8 mouse cellular contexts compared by ENCODE assay signal in genomic region chr15:79545921-79546399, GRCm38 (mm10). TPM values are rescaled to one million over a fixed set of nuclear protein-coding genes. Genes with fewer than 3 reads are reported as not detected.
DNase-seq lines count a peak whose midpoint lies in the region; ATAC-seq and TF ChIP-seq lines count a peak whose summit lies in the region.

No protein-coding gene starts in this region.

- H3K27me3 ChIP-seq in forebrain, postnatal 0 days (ENCODE audit: insufficient read depth, low read length): no peaks in the 10 kb centered on the region
- H3K27me3 ChIP-seq in hindbrain, embryonic 13.5 days: peaks cover 4% of the 10 kb centered on the region; the same call in 1 of the 2 replicates
- no peaks in the 10 kb centered on the region for H3K27me3 ChIP-seq in limb, embryonic 15.5 days
- peaks cover 6% of the 10 kb centered on the region; the same call in 1 of the 2 replicates for H3K27me3 ChIP-seq in midbrain, embryonic 13.5 days

- WGBS in forebrain, postnatal 0 days: 2% methylated on average over 52 of the region's 52 CpGs
- WGBS in hindbrain, embryonic 13.5 days: under 1% methylated on average over 50 of the region's 52 CpGs
- WGBS in limb, embryonic 15.5 days: under 1% methylated on average over 52 of the region's 52 CpGs
- WGBS in midbrain, embryonic 13.5 days: under 1% methylated on average over 52 of the region's 52 CpGs

- no peak for TF ChIP-seq CTCF in forebrain, postnatal 0 days (IDR thresholded peaks at IDR 0.05; ENCODE audit: low read depth)

- H3K4me3 ChIP-seq in ES-E14 (ENCODE audit: insufficient read depth in 1 of 2, low read depth in 1 of 2, low read length in 2 of 2, poor library complexity in 1 of 2, severe bottlenecking in 1 of 2): peak overlapping the region; percentile 32 to 92
- peak overlapping the region; percentile 77 for H3K4me3 ChIP-seq in forebrain, postnatal 0 days (ENCODE audit: low read depth, low read length)
- H3K4me3 ChIP-seq in hindbrain, embryonic 13.5 days: peak overlapping the region; percentile 89
- peak overlapping the region; percentile 87 for H3K4me3 ChIP-seq in limb, embryonic 15.5 days
- peak overlapping the region; percentile 94 for H3K4me3 ChIP-seq in midbrain, embryonic 13.5 days (replicated peaks)

- peaks cover 0 to 4% of the 10 kb centered on the region in 2 experiments; a peak in 1 of 4 replicates for H3K4me1 ChIP-seq in ES-E14 (ENCODE audit: control insufficient read depth in 2 of 2, insufficient read depth in 2 of 2, low read length in 2 of 2, poor library complexity in 1 of 2)
- H3K4me1 ChIP-seq in forebrain, postnatal 0 days (ENCODE audit: insufficient read depth): peaks cover 15% of the 10 kb centered on the region; the same call in 1 of the 2 replicates
- peaks cover 37% of the 10 kb centered on the region for H3K4me1 ChIP-seq in hindbrain, embryonic 13.5 days (replicated peaks)
- peaks cover 21% of the 10 kb centered on the region for H3K4me1 ChIP-seq in limb, embryonic 15.5 days
- peaks cover 35% of the 10 kb centered on the region for H3K4me1 ChIP-seq in midbrain, embryonic 13.5 days (replicated peaks)

- no peaks in the 10 kb centered on the region for H3K9me3 ChIP-seq in ES-E14 (ENCODE audit: control insufficient read depth, insufficient read depth, low read depth, low read length)
- no peaks in the 10 kb centered on the region for H3K9me3 ChIP-seq in forebrain, postnatal 0 days (ENCODE audit: low read length)
- H3K9me3 ChIP-seq in hindbrain, embryonic 13.5 days: no peaks in the 10 kb centered on the region
- H3K9me3 ChIP-seq in limb, embryonic 15.5 days: no peaks in the 10 kb centered on the region
- no peaks in the 10 kb centered on the region for H3K9me3 ChIP-seq in midbrain, embryonic 13.5 days

- in situ Hi-C loops in ES-E14 (cut with MboI; ENCODE audit: low sequenced_read_pairs in 2 of 2, unreplicated experiment in 2 of 2): no loop called here

- peaks cover 20% of the 10 kb centered on the region for H3K36me3 ChIP-seq in ES-E14 (ENCODE audit: control insufficient read depth, insufficient read depth, low read length, poor library complexity, severe bottlenecking)
- H3K36me3 ChIP-seq in forebrain, postnatal 0 days (ENCODE audit: insufficient read depth): peaks cover 19% of the 10 kb centered on the region
- peaks cover 31% of the 10 kb centered on the region for H3K36me3 ChIP-seq in hindbrain, embryonic 13.5 days
- H3K36me3 ChIP-seq in limb, embryonic 15.5 days: peaks cover 31% of the 10 kb centered on the region
- peaks cover 32% of the 10 kb centered on the region for H3K36me3 ChIP-seq in midbrain, embryonic 13.5 days

- peak overlapping the region; percentile 57 for H3K4me2 ChIP-seq in forebrain, postnatal 0 days (ENCODE audit: low read depth)
- peak overlapping the region; percentile 81 for H3K4me2 ChIP-seq in hindbrain, embryonic 13.5 days
- peak overlapping the region; percentile 62 for H3K4me2 ChIP-seq in limb, embryonic 15.5 days
- H3K4me2 ChIP-seq in midbrain, embryonic 13.5 days (replicated peaks): peak overlapping the region; percentile 86

- peak overlapping the region; percentile 98 for H3K9ac ChIP-seq in ES-E14 (ENCODE audit: insufficient read depth, low read depth, low read length, poor library complexity, severe bottlenecking)
- peak overlapping the region; percentile 98 for H3K9ac ChIP-seq in forebrain, postnatal 0 days
- peak overlapping the region; percentile 98 for H3K9ac ChIP-seq in hindbrain, embryonic 13.5 days
- peak overlapping the region; percentile 95 for H3K9ac ChIP-seq in limb, embryonic 15.5 days
- H3K9ac ChIP-seq in midbrain, embryonic 13.5 days (replicated peaks): peak overlapping the region; percentile 98

- ATAC-seq in forebrain, postnatal 0 days: peak; percentile 64
- peak; percentile 77 for ATAC-seq in hindbrain, embryonic 13.5 days (ENCODE audit: low FRiP score)
- peak; percentile 41 for ATAC-seq in limb, embryonic 15.5 days (ENCODE audit: insufficient number of reproducible peaks, low FRiP score, low TSS enrichment, low read depth)
- peak; percentile 75 for ATAC-seq in midbrain, embryonic 13.5 days

- peak overlapping the region; percentile 93 for H3K27ac ChIP-seq in ES-E14 (ENCODE audit: insufficient read depth, low read depth, low read length, poor library complexity, severe bottlenecking)
- peak overlapping the region; percentile 99 for H3K27ac ChIP-seq in forebrain, postnatal 0 days (ENCODE audit: low read depth, low read length)
- peak overlapping the region; percentile 99 for H3K27ac ChIP-seq in hindbrain, embryonic 13.5 days
- H3K27ac ChIP-seq in limb, embryonic 15.5 days: peak overlapping the region; percentile 99
- peak overlapping the region; percentile 99 for H3K27ac ChIP-seq in midbrain, embryonic 13.5 days

- DNase-seq in 3T3-L1 (ENCODE audit: low read depth, low spot score): peak; percentile 50
- DNase-seq in ES-E14 (ENCODE audit: low read depth, low spot score): no peak
- peak; percentile 49 for DNase-seq in c-Kit-positive CD71-positive TER-119-positive erythroid progenitor cells, embryonic 14.5 days (ENCODE audit: low spot score)
- no peak for DNase-seq in forebrain, postnatal 0 days
- peak; percentile 81 for DNase-seq in testis, postnatal 14 days (ENCODE audit: low spot score)

TF ChIP-seq in ES-E14, 5 proteins besides CTCF, POLR2A, EP300 and RAD21:
- peak; percentile 41; the same call in 1 of the 2 replicates for TF ChIP-seq HCFC1 (IDR thresholded peaks at IDR 0.05; ENCODE audit: borderline replicate concordance, insufficient read depth, low read length)
- TF ChIP-seq MAFK (IDR thresholded peaks at IDR 0.05; ENCODE audit: insufficient read depth, low read depth, low read length): no peak
- TF ChIP-seq ZNF384 (IDR thresholded peaks at IDR 0.05; ENCODE audit: low read depth, low read length): no peak

RNA-seq across cellular contexts. Expression of gene Ddx17, which starts 0.6 kb away (rescaled TPM):
- total RNA-seq in ES-E14 (2012; rRNA removed): 186 and 211 TPM in 2 replicates
- total RNA-seq in forebrain, postnatal 0 days (2014; rRNA removed): 373 and 392 TPM in 2 replicates
- polyA plus RNA-seq in forebrain, postnatal 0 days (2015; fragmentation: Nextera tagmentation; extraction: Ambion mirVana): 21.5 and 26.5 TPM in 2 replicates
- polyA plus RNA-seq in hindbrain, embryonic 13.5 days (2015; fragmentation: Nextera tagmentation; extraction: Ambion mirVana): 59.2 and 61.0 TPM in 2 replicates
- polyA plus RNA-seq in limb, embryonic 15.5 days (2015; fragmentation: Nextera tagmentation; extraction: Ambion mirVana): 41.6 and 54.0 TPM in 2 replicates
- polyA plus RNA-seq in midbrain, embryonic 13.5 days (2015; fragmentation: Nextera tagmentation; extraction: Ambion mirVana): 66.4 and 71.4 TPM in 2 replicates

RNA-seq across cellular contexts. Expression of gene Kdelr3, which starts 29.7 kb away (rescaled TPM):
- total RNA-seq in ES-E14 (2012; rRNA removed): 16.2 and 25.6 TPM in 2 replicates
- total RNA-seq in forebrain, postnatal 0 days (2014; rRNA removed): 3.1 and 5.6 TPM in 2 replicates
- 5.3 and 6.8 TPM in 2 replicates for polyA plus RNA-seq in forebrain, postnatal 0 days (2015; fragmentation: Nextera tagmentation; extraction: Ambion mirVana)
- 12.5 TPM in 2 replicates for polyA plus RNA-seq in hindbrain, embryonic 13.5 days (2015; fragmentation: Nextera tagmentation; extraction: Ambion mirVana)
- 211 and 223 TPM in 2 replicates for polyA plus RNA-seq in limb, embryonic 15.5 days (2015; fragmentation: Nextera tagmentation; extraction: Ambion mirVana)
- polyA plus RNA-seq in midbrain, embryonic 13.5 days (2015; fragmentation: Nextera tagmentation; extraction: Ambion mirVana): 6.0 and 8.3 TPM in 2 replicates

RNA-seq across cellular contexts. Expression of gene Kcnj4, which starts 40.9 kb away (rescaled TPM):
- 3.2 and 5.8 TPM in 2 replicates for total RNA-seq in ES-E14 (2012; rRNA removed)
- total RNA-seq in forebrain, postnatal 0 days (2014; rRNA removed): 17.3 and 17.8 TPM in 2 replicates
- 0.99 and 1.1 TPM in 2 replicates for polyA plus RNA-seq in forebrain, postnatal 0 days (2015; fragmentation: Nextera tagmentation; extraction: Ambion mirVana)
- not detected in 2 replicates for polyA plus RNA-seq in hindbrain, embryonic 13.5 days (2015; fragmentation: Nextera tagmentation; extraction: Ambion mirVana)
- polyA plus RNA-seq in limb, embryonic 15.5 days (2015; fragmentation: Nextera tagmentation; extraction: Ambion mirVana): not detected in 2 replicates
- not detected in 2 replicates for polyA plus RNA-seq in midbrain, embryonic 13.5 days (2015; fragmentation: Nextera tagmentation; extraction: Ambion mirVana)

RNA-seq across cellular contexts. Expression of gene Dmc1, which starts 58.9 kb away (rescaled TPM):
- total RNA-seq in ES-E14 (2012; rRNA removed): 3.4 and 6.4 TPM in 2 replicates
- 1.8 and 3.2 TPM in 2 replicates for total RNA-seq in forebrain, postnatal 0 days (2014; rRNA removed)
- polyA plus RNA-seq in forebrain, postnatal 0 days (2015; fragmentation: Nextera tagmentation; extraction: Ambion mirVana): 0.44 and 0.49 TPM in 2 replicates
- polyA plus RNA-seq in hindbrain, embryonic 13.5 days (2015; fragmentation: Nextera tagmentation; extraction: Ambion mirVana): 0.82 and 1.00 TPM in 2 replicates
- 2.6 and 2.8 TPM in 2 replicates for polyA plus RNA-seq in limb, embryonic 15.5 days (2015; fragmentation: Nextera tagmentation; extraction: Ambion mirVana)
- 0.75 and 1.0 TPM in 2 replicates for polyA plus RNA-seq in midbrain, embryonic 13.5 days (2015; fragmentation: Nextera tagmentation; extraction: Ambion mirVana)

Comparison
In these comparisons a context has a peak if more than half of its experiments do, and no peak if none do; other contexts are left out.
1. DNase-seq: peak in 3T3-L1 (single experiment), c-Kit-positive CD71-positive TER-119-positive erythroid progenitor cells, embryonic 14.5 days (single experiment) and testis, postnatal 14 days (single experiment); none in ES-E14 (single experiment) and forebrain, postnatal 0 days (single experiment).
2. RNA of gene Kdelr3, which starts 29.7 kb away (polyA plus RNA-seq): 211 to 223 TPM in limb, embryonic 15.5 days; 12.5 TPM in hindbrain, embryonic 13.5 days, 6.0 to 8.3 TPM in midbrain, embryonic 13.5 days and 5.3 to 6.8 TPM in forebrain, postnatal 0 days; every median in the first group is over 10 times any median in the second.
3. Peak in every context shown above with its lines, with median percentiles within 50 percentile points of each other: H3K27ac ChIP-seq, H3K4me3 ChIP-seq, H3K9ac ChIP-seq, ATAC-seq and H3K4me2 ChIP-seq.